Mouse (Mus musculus): ENCODE data around the gene Xylb. TPM values are rescaled to one million over a fixed set of nuclear protein-coding genes. Genes with fewer than 3 reads are reported as not detected.

Xylb gene
- polyA plus RNA-seq, 1 experiment: 5.3 TPM

- WGBS: 94% methylated on average over 5 of the region's 5 CpGs
- no peak overlapping the region for H3K27ac ChIP-seq (ENCODE audit: control insufficient read depth, insufficient read depth, low read length)
- DNase-seq: no peak
- no peaks in the 10 kb centered on the region for H3K4me1 ChIP-seq (replicated peaks; ENCODE audit: control insufficient read depth, insufficient read depth, low read length)
- TF ChIP-seq POLR2A (IDR thresholded peaks at IDR 0.05; ENCODE audit: control insufficient read depth, extremely low read depth, insufficient read depth, low read length, poor library complexity) (no peak), CTCF (IDR thresholded peaks at IDR 0.05; ENCODE audit: borderline replicate concordance, control insufficient read depth, extremely low read depth, insufficient read depth, low read length, poor library complexity) (no peak)
- H3K36me3 ChIP-seq (ENCODE audit: control insufficient read depth, insufficient read depth, low read length): no peaks in the 10 kb centered on the region
- H3K4me3 ChIP-seq (ENCODE audit: control insufficient read depth, insufficient read depth, low read length): no peak overlapping the region
- no peaks in the 10 kb centered on the region for H3K27me3 ChIP-seq (ENCODE audit: control insufficient read depth, insufficient read depth, low read length)
Measured at GRCm38 (mm10) chr9:119409864-119410263, 52.7 kb downstream of the Xylb start.

GRCm38 (mm10) chr9:119418025-119418424, 60.8 kb downstream of the Xylb start:
- 86% methylated on average over 18 of the region's 18 CpGs for WGBS
- DNase-seq: no peak
- Histone ChIP-seq H3K27ac (ENCODE audit: control insufficient read depth, insufficient read depth, low read length) (no peak overlapping the region), H3K4me3 (ENCODE audit: control insufficient read depth, insufficient read depth, low read length) (no peak overlapping the region), H3K4me1 (replicated peaks; ENCODE audit: control insufficient read depth, insufficient read depth, low read length) (peaks cover 3% of the 10 kb centered on the region; the same call in 1 of the 2 replicates), H3K36me3 (ENCODE audit: control insufficient read depth, insufficient read depth, low read length) (no peaks in the 10 kb centered on the region), H3K27me3 (ENCODE audit: control insufficient read depth, insufficient read depth, low read length) (no peaks in the 10 kb centered on the region)
- no peak for TF ChIP-seq POLR2A (IDR thresholded peaks at IDR 0.05; ENCODE audit: control insufficient read depth, extremely low read depth, insufficient read depth, low read length, poor library complexity)

DNA sequence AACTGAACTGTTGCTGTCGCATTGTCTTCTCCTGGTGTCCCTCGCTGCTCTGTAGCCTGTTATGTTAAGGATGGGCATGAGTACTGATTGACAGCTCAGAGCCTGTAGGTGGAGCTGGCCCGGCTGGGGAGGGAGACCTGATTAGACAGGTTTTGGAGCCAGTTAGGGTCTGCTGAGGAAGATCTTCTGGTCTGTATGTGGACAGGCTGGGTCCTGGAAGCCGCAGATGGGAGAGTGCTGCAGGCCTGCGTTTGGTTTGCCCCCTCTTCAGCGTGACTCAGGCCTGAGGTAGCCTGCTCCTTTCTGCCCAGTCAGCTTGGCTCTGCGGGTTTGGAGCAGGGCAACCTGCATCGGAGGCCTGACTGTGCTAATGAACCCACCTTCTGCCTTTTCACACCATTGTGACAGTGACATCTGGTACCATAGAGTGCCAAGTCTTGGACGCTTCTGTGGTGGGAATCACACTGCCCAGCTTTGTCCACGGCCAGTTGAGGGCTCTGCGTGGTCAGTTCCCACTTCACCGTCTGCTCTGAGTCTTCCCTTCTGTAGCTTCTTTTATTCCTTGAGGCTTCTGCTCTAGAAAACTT, 62.8 kb downstream of the Xylb start:
- H3K27me3 ChIP-seq (ENCODE audit: control insufficient read depth, insufficient read depth, low read length): no peaks in the 10 kb centered on the region
- 96% methylated on average over 12 of the region's 12 CpGs for WGBS
- DNase-seq: no peak
- no peaks in the 10 kb centered on the region for H3K36me3 ChIP-seq (ENCODE audit: control insufficient read depth, insufficient read depth, low read length)
- TF ChIP-seq CTCF (IDR thresholded peaks at IDR 0.05; ENCODE audit: borderline replicate concordance, control insufficient read depth, extremely low read depth, insufficient read depth, low read length, poor library complexity) (no peak), POLR2A (IDR thresholded peaks at IDR 0.05; ENCODE audit: control insufficient read depth, extremely low read depth, insufficient read depth, low read length, poor library complexity) (no peak)
- H3K27ac ChIP-seq (ENCODE audit: control insufficient read depth, insufficient read depth, low read length): no peak overlapping the region
- no peak overlapping the region for H3K4me3 ChIP-seq (ENCODE audit: control insufficient read depth, insufficient read depth, low read length)
- peaks cover 3% of the 10 kb centered on the region; the same call in 1 of the 2 replicates for H3K4me1 ChIP-seq (replicated peaks; ENCODE audit: control insufficient read depth, insufficient read depth, low read length)

DNA sequence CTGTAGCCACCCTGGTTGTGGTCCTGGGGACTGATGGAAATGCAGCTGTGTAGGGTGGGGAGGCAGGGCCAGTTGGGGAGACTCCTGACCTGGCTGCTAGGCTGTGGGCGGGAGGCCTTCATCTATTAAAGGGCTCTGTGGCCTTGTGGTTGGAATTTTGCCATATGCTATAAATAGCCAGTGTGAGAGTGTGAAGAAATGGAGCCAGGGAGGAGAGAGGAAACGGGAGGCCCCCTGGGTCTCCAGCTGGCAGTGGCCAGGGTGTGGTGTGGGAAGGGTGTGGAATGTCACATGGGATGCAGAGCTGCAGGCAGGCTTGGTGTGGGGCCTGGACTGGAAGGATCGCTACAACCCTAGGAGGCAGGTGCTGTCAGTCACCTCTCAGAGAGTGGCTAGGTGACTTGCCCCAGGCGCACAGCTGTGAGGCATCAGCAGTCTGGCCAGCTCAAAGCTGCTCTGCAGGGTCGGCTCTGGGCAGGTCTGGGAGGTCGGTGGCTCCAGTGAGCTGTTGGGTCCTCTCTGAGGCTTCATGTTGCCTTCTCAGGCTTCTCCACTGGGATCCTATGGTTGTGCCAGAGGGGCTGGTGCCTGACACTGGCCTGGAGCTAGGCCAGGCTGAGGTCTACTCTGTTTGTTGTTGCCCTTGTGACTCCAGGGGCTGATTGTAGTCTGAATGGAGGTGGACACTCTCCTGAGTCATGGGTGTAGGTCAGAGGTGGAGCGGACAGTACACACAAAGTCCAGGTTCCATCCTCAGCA, 68.2 kb downstream of the Xylb start:
- H3K27me3 ChIP-seq (ENCODE audit: control insufficient read depth, insufficient read depth, low read length): no peaks in the 10 kb centered on the region
- DNase-seq: no peak
- WGBS: 53% methylated on average over 7 of the region's 7 CpGs
- no peak overlapping the region for H3K4me3 ChIP-seq (ENCODE audit: control insufficient read depth, insufficient read depth, low read length)
- no peaks in the 10 kb centered on the region for H3K4me1 ChIP-seq (replicated peaks; ENCODE audit: control insufficient read depth, insufficient read depth, low read length)
- H3K27ac ChIP-seq (ENCODE audit: control insufficient read depth, insufficient read depth, low read length): no peak overlapping the region
- TF ChIP-seq CTCF (IDR thresholded peaks at IDR 0.05; ENCODE audit: borderline replicate concordance, control insufficient read depth, extremely low read depth, insufficient read depth, low read length, poor library complexity) (no peak), POLR2A (IDR thresholded peaks at IDR 0.05; ENCODE audit: control insufficient read depth, extremely low read depth, insufficient read depth, low read length, poor library complexity) (no peak)
- H3K36me3 ChIP-seq (ENCODE audit: control insufficient read depth, insufficient read depth, low read length): no peaks in the 10 kb centered on the region

DNA sequence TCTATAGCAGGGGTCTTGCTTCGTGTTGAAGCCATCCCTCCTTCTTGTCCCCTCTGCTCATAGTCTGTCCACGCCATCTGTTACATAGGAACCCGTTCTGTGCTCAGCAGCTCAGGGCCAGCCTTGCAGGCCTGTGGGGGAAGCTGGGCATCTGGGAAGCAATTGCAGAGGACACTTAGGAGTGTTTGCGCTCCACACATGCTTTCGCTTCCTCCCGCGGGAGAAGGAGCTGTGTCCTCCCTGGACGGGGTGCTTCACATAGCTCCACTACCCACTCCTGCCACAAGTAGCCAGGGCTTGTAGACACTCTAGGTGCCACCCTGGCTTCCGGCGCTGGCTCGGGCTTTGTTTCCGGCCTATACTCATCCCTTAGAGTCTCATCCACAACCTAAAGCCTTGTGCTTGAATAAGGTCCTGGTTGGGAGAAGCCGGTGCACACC, 68.8 kb downstream of the Xylb start:
- 96% methylated on average over 13 of the region's 13 CpGs for WGBS
- Histone ChIP-seq H3K4me1 (replicated peaks; ENCODE audit: control insufficient read depth, insufficient read depth, low read length) (no peaks in the 10 kb centered on the region), H3K27ac (ENCODE audit: control insufficient read depth, insufficient read depth, low read length) (no peak overlapping the region), H3K27me3 (ENCODE audit: control insufficient read depth, insufficient read depth, low read length) (no peaks in the 10 kb centered on the region), H3K36me3 (ENCODE audit: control insufficient read depth, insufficient read depth, low read length) (no peaks in the 10 kb centered on the region), H3K4me3 (ENCODE audit: control insufficient read depth, insufficient read depth, low read length) (no peak overlapping the region)
- no peak for TF ChIP-seq CTCF (IDR thresholded peaks at IDR 0.05; ENCODE audit: borderline replicate concordance, control insufficient read depth, extremely low read depth, insufficient read depth, low read length, poor library complexity)
- TF ChIP-seq POLR2A (IDR thresholded peaks at IDR 0.05; ENCODE audit: control insufficient read depth, extremely low read depth, insufficient read depth, low read length, poor library complexity): no peak
- no peak for DNase-seq

GRCm38 (mm10) chr9:119426483-119426882, 69.3 kb downstream of the Xylb start:
- Histone ChIP-seq H3K27me3 (ENCODE audit: control insufficient read depth, insufficient read depth, low read length) (no peaks in the 10 kb centered on the region), H3K27ac (ENCODE audit: control insufficient read depth, insufficient read depth, low read length) (no peak overlapping the region), H3K4me1 (replicated peaks; ENCODE audit: control insufficient read depth, insufficient read depth, low read length) (no peaks in the 10 kb centered on the region), H3K4me3 (ENCODE audit: control insufficient read depth, insufficient read depth, low read length) (no peak overlapping the region), H3K36me3 (ENCODE audit: control insufficient read depth, insufficient read depth, low read length) (no peaks in the 10 kb centered on the region)
- DNase-seq: no peak
- 79% methylated on average over 7 of the region's 7 CpGs for WGBS
- TF ChIP-seq POLR2A (IDR thresholded peaks at IDR 0.05; ENCODE audit: control insufficient read depth, extremely low read depth, insufficient read depth, low read length, poor library complexity): no peak
- TF ChIP-seq CTCF (IDR thresholded peaks at IDR 0.05; ENCODE audit: borderline replicate concordance, control insufficient read depth, extremely low read depth, insufficient read depth, low read length, poor library complexity): no peak
